Mouse (Mus musculus): Measurements from ENCODE around the gene Rab11fip5.
A peak's percentile ranks its signal among the peaks of the same experiment; 100 is the strongest.

Gene Rab11fip5

DNA sequence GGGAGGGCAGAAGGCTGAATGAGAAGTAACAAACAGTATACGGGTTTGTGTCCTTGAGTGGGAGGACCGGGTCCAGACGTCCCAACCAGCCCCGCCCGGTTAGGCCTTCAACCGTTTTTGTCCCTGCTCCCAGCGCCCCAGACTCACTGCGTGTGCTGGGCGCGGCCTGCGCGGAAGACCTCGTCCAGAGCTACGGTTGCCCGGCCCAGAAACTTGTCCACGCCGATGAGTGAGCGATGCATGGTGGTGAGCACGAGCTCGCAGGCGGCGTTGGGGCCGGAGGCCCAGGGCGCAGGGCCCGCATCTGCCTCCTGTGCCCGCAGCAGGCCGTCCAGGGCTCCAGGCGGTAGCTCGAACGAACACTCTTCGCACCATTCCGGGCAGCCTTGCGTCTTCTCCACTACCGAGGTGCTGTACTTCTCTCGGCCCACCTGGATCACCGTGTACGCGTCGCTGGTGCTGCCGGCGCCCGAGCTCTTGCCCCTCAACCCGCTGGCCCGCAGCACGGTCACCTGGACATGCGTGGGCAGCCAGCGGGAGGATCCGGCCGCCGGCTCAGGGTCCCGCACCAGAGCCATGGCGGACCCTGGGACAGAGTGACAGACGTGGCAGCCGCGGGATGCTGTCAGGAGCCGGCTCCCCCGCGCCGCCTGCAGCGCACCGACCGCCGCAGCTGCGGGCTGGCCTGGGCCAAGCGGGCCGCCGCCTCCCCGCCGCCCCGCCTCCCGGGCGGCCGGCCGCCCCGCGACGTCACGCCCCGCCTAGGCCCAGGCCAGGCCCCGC is at the start of gene Rab11fip5:
TSS of gene Rab11fip5 (minus strand) at position 684 of the 783 bp plus-strand sequence.
- DNase-seq: no peak

DNA sequence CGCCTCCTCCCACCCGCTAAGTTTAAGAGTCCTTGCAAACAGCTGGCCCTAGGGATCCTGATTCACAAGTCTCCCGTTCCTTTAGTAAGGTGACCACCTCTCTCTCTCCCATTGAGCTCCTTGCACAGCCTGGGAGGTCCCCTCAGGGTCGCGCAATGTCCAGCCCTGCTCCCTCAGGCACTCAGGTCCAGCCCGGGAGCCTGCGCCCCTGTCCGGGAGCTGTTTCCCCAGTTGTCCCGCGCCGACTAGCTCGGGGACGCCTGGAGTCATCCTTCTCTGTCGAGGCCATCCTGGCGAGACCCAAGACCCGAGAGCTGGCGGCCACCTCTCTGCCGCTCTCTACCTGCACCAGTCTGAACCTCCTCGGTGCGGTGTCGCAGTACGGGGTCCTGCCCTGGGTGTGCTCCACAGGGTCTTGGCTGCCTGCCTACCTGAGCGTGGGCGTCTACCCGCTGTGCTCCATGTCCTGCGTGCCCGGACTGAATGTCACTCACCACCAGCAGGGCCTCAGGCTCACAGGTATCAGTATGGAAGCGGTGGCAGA is 49.5 kb upstream of the Rab11fip5 start, which contains the start of gene Noto:
TSS of gene Noto (plus strand) at position 51 of the 544 bp plus-strand sequence.
- DNase-seq: no peak

DNA sequence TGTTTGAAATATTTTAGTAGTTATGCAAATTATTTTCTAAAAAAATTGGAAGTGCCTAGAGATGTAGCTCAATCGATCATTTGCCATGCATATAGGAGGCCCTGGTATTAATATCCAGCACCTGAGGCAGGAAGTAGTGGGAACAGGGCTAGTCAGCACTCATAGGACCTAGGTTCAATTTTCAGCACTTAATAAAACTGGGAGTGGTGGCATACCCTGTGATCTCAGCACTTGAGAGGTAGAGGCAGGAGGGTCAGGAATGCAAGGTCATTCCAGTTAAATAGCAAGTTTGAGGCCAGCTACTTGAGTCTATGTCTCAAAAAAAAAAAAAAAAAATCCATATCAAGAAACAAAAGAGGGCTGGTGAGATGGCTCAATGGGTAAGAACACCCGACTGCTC is 44.7 kb upstream of the Rab11fip5 start:
- DNase-seq: no peak

DNA sequence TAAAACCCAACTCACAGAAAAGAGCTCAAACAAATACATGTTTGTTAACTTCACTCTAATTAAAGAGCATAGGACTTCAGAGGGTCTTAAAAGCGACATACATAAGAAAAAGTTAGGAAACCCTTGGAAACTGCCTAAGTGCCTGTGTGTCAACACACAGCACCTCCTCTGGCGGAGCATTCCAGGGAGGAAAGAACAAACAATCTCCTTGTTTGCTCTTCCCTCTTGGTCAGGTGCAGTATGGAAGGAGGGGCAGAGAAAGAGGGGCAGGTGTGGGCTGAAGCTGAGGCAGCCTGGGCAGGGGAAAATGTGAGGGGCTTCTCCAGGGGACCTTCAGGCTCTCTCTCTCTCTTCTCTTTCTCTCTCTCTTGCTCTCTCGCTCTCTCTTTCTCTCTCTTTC is 41.4 kb upstream of the Rab11fip5 start:
- DNase-seq: no peak

DNA sequence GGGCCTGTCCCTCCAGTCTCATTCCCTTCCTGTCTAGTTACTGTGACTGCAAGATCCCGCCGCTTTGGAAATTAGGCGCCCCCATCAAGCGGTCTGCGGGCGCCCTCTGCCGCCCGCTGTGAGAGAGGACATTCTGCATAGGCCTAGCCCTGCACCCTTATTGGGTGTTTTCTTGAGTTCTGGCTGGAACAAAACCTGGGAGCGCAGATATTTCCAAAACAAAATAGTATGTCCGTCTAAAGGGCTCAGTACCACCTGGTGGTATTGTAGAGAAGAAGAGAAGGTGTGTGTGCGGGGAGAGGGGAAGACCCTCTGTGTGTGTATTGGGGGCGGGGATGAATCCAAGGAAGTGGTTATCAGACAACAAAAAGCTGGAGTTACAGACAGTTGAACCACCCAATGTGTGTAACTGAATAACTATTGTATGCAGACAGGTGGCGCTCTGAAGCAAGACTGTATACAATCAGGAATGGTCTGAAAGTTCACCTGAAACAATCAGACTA is 36.4 kb upstream of the Rab11fip5 start:
- no peak for DNase-seq

DNA sequence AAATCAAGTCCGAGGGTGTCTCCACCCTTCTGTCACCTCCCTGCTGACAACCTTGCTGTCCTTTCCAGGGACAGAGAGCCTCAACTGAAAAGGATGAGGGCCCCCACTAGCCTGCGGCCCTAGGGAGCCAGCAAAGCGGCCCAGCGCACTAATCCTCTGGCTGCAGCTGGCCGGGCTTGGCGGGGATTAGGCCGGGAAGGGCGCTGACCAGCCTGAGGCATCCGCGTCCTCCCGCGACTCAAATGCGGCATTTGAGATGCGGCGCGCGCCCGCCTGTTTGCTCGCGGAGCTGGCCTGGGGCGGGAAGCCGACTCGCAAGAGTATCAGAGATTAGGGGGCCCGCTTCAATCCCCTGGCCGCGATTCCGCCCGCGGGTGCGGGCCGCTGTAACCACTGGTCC is 34.6 kb upstream of the Rab11fip5 start:
- DNase-seq: no peak

DNA sequence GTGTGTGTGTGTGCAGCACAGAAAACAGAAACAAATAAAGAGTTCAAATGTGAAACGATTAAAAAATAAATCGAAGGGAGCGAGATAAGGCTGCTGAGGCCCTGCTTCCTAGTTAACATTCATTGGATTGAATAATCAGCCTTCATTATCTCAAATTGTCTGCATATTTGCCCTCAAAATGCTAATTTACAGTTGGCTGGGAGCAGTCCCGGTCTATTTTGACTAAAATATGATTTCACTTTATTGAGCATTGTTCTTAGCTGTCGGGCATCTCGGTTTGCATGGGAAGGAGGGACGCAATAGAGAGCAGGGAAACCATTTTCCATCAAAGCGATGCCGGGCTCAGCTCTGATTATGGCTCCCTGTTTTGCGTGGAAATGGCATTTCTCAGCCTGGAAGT is 28.6 kb upstream of the Rab11fip5 start:
- DNase-seq: no peak

DNA sequence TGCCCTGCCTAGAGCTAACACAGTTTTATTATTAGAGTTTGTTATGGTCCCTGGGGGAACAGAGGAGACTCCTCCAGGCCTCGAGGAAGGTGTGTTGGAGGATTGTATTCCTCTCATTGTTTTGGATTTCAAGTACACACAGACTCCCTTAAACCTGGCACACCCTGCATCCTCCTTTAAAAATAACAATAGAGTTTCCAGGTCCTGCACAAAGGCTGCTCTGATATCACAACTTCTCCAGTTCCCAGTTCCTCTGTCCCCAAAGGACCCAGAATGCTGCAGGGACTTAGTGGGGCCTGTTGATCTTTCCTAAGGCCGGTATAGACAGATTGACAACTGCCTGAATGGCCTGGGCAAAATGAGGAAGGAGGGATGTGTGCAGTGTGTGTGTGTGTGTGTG is 28.2 kb upstream of the Rab11fip5 start:
- no peak for DNase-seq

DNA sequence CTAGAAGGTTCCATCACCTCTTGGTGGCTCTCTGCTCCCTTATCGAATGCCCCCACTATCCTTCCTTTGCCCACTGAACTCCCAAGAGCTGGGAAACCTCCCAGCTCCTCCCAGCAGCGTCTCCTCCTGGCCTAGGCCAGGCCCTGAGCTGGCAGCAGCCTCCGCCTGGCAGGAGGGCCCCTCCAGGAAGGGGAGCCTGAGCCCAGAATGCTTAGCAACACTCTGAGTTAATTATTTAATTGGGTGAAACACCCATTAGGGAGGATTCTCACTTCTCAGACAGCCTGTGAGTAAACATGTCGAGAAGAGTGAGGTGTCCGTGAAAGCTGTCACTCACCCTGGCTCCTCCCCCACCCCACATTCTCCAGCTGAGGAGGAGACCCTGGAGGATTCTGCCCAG is 25.3 kb upstream of the Rab11fip5 start:
- DNase-seq: no peak

DNA sequence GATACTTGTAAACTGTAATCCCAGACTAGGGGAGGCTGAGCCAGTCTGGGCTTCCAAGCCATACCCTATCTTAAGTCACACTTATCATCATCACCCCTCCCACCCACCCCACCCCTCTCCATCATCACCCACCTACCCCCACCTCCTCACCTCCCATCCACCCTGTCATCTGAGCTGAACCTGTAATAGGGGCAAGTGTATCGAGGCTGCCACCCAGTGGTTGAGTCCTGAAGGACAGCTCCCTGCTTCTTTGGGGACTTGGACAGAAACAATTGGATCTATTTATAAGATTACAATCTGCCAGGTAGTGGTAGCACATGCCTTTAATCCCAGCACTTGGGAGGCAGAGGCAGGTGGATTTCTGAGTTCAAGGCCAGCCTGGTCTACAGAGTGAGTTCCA is 22.7 kb upstream of the Rab11fip5 start:
- no peak for DNase-seq

DNA sequence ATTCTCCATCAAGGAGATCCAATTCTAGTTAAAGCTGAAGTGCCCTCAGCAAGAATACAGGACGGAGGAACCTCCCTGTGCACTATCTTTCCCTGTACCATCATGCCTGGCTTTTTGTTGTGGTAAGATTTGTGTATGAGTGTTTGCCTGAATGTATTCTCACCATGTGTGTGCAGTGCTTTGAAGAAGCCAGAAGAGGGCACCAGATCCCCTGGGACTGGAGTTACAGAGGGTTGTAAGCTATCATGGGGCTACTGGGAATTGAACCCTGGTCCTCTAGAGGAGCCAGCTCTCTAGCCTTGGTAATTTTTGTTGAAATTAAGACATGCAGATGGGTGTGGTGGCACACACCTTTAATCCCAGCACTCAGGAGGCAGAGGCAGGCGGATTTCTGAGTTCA is 20.9 kb upstream of the Rab11fip5 start:
- no peak for DNase-seq

DNA sequence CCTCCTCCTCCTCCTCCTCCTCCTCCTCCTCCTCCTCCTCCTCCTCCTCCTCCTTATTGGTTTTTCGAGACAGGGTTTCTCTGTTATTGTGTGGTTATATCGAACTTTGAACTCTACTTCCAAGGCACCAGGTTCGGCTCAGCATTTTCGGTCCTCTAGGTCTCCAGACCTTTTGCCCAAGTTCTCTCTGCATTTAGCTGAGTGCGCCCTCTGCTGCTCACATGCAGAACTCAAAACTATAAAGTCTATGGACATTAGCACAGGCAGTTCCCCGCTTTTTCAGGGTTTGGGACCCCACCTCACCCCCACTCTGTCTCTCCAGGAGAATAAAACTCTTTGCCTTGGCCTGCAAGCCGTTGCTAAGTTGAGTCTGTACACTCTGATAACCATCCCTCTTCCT is 17.4 kb upstream of the Rab11fip5 start:
- DNase-seq: peak in 1 of 2 experiments; percentile 14

DNA sequence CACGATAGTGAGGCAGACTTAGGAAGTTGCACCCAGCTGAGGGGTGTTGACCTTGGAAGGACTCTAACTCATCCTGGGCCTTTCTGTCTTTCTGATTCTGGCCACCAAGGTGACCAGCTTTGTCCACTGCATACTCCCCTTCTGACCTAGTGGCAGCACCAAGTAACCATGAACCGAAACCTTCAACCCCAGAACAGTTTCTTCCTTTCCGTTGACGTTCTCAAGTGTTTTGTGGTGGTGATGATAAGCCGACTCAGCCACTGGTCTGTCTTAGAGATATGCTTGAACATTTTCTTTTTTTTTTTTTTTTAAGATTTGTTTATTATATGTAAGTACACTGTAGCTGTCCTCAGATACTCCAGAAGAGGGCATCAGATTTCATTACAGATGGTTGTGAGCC is 14.2 kb upstream of the Rab11fip5 start:
- no peak for DNase-seq

DNA sequence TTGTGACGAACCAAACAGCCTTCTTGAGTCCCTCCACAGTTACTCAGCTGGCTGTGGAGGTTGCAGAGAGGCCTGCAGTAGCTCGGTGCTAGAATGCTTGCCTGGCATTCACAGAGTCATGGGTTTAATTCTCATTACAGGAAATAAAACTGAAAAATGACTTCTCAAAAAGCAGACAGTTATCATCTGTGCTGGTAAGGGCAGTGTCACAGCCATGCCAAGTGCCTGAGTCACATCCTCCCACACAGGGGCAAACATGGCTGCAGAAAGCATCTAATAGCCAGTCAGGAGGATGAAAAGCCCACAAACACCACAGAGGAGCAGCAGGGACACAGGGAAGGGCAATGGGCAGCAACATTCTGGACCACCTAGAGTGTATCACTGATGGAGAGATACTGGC is 8.4 kb upstream of the Rab11fip5 start:
- no peak for DNase-seq

DNA sequence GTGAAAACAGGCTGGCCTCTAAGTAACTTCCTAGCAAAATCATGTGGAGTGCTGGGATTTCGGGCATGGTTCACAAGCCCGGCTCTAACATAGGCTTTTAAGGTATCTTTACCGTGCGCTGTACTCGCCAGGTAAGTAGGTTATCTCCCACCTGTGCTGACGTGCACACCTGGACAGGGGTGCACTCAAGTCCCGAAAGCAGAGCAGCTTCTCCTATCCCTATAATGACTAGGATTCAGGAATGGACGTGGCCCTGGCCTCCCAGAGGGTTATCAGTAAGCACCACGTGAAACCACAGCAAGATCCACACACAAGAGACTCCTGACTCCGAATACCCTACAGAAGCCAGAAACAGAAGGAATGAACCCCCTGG is 7.2 kb upstream of the Rab11fip5 start:
- no peak for DNase-seq

DNA sequence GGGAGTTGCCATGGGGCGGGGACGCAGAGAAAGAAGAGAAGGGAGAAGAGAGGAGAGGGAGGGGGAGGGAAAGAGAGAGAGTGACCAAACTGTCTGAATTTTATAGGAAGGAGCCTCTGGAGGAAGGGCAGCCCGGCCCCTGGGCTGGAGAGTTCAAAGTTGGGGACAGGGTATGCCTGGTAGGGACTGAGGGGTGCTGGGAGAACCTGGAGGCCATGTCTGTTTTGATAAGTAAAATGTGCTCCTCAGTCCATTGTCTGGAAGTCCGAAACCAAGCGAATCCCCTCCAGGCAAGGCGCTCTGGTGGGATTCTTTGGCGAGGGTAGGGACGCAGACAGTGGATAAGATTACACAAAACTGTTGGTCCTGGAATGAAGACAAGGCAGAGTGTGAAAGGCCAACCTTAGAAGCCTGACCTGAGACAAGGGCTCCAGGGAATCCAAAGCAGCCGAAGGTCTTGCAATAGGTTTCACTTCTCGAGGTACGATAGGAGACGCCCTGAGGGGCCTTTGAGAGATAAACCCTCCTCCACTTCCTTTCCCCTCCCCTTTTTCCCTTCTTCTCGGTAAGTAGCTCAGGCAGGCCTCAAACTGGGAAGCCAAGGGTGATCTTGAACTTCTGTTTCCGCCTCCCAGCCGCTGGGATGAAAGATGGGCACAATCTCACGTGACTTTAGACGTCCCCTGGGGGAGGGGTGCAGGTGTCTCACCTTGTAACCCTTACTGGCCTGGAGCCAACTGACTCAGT is 6.6 kb upstream of the Rab11fip5 start:
- no peak for DNase-seq

DNA sequence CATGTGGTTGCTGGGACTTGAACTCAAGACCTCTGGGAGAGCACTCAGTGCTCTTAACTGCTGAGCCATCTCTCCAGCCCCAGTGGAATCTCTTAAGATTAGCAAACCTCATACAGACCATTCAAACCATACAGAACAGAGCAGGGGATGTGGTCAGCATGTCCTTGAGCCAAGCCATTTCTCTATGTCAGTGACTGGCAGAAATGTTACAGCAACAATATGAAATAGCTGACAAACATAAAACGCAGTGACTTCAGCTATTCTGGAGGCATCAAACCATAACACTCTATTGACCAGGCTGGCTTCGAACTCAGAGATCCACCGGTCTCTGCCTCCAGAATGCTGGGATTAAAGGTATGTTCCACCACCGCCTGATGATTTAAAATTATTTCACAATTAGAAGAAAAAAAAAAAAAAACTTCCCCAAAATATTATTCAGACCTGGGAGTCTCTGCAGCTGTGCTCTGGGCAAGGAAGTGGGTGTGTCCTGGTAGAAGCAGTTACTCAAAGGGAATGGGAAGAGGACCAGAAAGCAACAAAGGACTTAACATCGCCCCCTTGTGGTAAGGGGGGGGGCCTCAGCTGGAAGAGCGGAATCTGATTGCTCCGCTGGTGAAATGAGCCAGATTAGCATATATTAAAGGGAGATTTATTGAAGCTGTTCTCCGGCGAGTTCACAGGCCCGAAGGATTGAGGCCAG is 5.9 kb upstream of the Rab11fip5 start:
- peak; percentile 28 to 44 for DNase-seq

DNA sequence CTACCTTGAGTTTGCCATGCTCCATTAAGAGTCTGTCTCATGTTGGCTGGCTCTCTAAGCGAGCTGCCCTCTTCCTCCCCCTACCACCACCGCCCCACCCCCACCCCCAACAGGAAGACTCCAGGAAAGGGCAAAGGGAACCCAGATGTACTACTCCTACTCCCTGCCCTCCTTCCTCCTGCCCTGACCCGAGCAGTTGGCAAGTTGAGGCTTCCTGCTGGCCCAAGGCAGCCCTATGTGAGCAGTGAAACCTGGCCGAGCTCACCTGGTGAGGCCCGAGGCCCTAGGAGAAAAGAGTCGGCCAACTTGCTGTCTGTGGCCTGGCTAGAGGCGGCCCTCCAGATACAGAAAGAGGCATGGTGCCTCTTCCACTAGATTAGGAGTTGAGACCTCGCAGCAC is 4.2 kb upstream of the Rab11fip5 start:
- DNase-seq: no peak

DNA sequence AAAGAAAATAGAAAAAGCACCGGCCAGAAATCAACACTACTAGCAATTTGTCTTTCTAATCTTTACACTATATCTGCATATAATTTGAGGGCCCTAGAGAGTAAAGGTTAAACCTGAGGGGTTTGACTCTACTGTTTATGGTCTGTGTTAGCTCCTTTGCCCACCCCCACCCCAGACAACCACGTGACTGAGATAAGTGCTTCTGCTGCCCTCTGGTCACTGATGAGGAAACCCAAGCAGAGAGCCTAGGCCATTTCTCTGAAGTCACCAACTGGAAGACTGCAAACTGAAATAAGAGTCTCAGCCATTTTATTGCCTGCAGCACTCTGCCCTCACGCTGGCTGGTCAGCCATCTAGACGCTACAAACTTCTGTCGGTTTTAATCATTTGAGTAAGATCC is 3.4 kb upstream of the Rab11fip5 start:
- DNase-seq: no peak

DNA sequence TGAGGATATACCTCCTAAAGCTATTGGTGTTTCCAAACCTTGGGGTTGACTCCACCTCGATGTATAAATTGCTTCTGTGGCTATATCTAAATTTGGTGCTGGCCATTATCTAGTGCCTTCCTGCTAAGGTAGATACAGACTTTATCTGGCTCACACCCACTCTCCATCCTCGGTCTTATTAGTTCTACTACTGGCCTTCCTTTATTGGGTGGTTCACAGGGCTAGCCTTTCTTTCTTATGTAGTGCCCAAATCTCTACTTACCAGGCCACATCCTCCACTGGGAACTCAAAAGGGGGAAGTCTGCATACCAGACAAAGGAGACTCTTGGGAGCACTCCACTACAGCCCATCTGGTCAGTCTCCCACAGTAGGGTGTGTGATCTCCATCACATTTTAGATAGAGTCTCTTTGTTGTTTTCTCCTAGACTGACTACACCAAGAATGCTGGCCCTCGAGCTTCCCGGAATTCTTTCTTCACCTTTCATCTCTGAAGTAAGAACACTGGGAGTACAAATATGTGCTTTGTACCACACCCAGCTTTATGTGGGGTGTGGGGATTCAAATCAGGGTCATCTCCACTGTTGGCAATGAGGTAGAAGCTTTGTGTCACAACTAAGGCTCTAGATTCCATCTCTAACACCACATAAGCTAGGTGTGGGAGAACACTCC is 2.8 kb upstream of the Rab11fip5 start:
- DNase-seq: no peak

DNA sequence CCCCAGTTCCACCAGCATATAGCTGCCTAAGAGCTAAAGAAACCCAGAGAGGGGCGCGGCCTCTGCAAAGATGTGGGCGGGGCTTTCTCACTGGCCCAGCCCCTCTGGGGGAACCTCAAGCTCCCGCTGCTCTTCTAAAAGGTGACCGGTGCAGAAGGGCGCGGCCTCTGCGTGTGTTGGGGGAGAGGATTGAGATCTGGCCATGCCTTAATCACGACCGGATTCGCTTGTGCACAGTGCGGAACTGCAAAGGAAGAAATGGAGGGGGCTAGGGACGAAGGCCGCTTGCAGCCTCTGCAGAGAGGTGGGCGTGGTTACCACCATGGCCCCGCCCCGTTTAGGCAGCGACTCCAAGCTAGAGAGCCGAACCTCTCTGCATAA is 290 bp upstream of the Rab11fip5 start:
- peak; percentile 90 to 91 for DNase-seq

DNA sequence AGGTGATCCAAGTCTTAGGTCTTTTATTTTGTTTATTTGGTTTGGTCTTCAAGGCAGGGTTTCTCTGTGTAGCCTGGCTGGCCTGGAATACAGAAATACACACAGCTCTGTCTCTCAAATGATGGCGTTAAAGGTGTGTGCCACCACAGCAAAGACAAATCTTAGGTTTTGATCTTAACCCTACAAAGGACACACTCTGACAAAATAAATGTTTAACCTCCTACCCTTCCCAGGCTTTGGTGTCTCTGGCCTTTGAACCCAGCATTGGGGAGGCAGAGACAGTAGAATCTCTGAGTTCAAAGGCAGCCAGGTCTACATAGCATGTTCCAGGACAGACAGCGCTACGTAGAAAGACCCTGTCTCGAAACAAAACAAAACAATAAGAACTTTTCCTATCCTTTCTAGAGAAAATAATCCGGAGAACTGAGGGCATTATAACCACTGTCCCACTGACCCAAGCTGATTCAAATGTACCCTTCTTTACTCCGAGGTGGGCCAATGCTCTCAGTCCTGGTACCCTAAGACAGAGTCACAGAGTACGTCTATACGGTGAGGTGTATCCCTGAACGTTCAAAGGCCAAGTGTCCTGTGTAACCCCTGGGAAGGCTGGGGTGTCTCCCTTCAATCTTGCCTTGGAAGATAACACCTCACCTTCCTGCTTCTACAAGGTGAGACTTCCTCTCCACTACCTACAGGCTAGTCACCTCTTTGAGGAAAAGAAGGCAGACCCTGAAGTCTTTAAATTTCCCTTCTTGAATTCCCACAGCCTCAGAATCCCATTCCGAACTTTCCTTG is 1.2 kb downstream of the Rab11fip5 start:
- no peak for DNase-seq
